Mouse (Mus musculus) lung, postnatal 14 days (tissue): ENCODE measurements around the gene Adamts7.

Source experiments
- DNase-seq: peaks from one replicate; pipeline ENCODE4 v3.0.0; 2021

Adamts7 gene

DNA sequence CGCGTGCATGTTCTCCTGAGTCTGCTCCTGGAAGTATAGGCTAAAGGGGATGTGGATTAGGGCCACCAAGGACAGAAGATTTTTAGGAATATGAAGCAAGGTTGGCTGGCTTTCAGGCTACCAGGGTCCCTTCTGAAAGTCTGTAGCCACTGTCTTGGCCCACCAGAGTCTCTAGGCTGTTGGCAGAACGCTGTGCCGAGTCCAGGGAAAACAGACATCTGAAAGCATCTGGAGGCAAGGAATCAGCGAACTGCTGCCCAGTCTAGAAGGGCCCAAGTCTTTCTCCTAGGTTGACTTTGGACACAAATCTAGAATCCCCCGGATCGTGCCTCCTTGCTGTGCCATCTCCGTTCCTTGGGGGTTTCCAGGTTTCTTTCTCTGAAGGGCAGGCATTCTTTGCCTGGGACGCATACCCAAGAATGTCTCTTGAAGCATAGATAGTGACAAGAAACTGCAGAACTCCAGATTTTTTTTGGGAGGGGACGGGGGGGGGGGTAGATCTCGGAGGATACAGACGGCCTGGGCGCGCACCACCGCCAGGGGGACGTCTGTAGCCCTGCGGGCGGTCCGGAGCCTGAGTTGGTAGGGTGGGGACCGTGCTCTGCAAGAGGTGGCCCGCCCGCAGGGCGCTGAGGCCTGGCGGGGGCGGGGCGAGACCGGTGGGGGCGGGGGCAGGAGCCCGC is 485 bp upstream of the Adamts7 start:
- peak; percentile 72 for DNase-seq

DNA sequence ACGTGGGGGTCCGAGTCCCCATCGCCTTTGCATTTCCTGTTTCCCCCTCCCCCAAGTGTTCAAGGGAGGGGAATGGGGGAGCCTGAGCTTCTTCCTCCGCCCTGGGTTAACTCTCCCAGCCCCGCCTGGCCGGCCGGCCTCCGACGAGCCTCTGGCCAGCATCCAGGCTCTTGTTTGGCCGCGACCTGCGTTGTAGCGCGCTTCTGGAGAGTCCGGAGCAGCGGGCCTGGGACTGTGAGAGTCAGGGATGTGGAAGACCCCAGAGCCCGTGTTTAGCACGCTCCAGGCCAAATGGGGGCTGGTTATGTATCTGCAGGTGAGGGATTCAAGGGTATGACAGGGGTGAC is 853 bp downstream of the Adamts7 start:
- DNase-seq = peak; percentile 53

DNA sequence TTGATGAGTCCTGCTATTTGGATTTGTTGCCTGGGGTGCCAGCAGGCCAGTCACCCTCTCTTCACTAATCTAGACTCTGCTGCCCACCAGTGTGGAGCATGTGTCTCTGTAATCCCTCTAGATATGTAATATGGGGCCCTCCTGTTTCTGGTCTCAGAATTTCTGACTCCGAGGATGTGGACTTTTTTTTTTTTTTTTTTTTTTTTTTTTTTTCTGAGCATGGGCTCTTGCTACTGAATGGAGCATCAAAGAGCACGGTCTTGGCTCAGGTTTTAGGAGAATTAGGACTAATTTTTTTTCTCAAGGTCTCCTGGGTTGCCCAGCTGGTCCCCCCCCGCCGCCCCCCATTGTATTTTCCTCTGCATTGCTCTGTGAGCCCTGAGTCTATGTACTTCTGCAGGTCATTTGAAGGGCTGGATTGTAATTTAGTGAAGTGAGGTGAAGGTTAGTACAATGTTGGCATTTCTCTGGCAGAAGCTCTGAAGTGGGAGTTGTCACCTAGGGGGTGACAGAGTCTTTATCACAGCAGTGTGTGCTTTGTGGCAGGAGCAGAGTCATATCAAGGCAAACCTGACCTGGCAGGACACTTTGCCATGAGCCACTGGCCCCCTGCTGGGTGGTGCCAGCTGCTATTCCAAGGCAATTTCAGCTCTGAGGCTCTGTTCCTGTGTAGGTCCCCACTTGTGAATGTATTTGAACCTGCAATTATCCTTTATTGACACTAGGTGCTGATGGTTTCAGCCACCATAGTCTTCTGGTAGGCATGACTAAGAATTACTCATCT is 2.0 kb downstream of the Adamts7 start:
- DNase-seq = no peak

DNA sequence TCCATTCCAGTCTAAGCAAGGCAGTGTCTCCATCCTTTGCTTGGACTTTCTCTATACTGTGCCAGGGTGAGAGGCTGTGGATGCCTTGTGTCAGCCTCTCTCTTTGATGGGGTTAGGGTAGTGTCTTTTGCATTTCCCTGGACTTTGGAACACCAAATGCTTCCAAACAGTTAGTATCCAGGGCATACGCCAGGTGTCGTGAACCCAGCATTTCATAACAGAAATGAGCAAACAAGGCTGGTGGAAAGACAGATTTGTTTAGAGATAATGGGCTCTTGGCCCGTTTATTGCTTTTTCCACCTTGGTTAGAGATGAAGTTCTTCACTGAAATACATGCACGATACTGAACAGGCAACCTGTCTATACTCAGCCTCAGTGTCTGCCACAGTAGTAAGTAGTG is 2.7 kb downstream of the Adamts7 start:
- no peak for DNase-seq

DNA sequence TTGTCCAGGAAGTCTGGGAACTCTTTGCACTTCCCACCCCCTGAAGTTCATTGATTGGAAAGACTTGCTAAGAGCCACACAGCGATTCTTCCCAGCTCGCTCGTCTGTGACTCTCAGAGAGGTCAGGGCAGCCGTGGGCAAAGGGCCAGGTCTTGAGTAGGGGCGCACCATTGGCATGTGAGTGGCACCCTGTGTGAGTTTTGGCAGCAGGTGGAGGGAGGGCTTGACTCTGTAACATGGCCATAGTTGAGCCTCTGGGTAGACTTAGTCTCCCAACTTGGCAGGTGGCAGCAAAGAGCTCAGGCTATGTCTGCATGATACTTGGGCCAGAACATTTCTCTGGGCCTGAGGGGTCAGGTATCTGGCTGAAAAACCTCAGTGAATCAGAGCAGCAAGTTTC is 3.7 kb downstream of the Adamts7 start:
- no peak for DNase-seq

DNA sequence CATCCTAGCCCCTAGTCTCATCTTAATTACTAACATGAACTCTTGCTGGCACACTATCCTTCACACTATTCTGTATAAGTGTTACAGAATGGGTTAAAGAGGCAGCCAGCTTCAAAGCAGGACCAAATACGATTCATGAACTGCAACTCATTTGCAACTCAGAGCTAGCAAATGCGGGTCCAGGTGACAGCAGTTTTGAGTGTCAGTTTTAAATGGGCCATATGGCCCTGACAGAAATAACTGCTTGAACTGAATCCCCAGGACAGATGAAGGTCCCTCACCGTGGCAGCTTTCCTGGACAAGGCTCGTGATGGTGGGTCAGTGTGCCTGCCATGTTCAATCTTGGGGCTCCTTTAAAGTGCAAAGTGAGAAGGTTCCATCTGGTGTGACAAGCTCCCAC is 7.1 kb downstream of the Adamts7 start:
- DNase-seq = no peak

DNA sequence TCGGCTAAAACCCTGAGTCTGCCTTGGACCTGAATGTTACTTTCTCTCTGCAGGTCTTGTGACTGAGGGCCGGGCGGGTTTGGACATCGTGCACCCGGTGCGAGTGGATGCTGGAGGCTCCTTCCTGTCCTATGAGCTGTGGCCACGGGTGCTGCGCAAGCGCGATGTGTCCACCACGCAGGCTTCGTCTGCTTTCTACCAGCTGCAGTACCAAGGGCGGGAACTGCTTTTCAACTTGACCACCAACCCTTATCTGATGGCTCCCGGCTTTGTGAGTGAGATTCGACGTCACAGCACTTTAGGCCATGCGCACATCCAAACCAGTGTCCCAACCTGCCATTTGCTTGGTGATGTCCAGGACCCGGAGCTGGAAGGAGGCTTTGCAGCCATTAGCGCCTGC is 8.6 kb downstream of the Adamts7 start:
- DNase-seq = no peak

DNA sequence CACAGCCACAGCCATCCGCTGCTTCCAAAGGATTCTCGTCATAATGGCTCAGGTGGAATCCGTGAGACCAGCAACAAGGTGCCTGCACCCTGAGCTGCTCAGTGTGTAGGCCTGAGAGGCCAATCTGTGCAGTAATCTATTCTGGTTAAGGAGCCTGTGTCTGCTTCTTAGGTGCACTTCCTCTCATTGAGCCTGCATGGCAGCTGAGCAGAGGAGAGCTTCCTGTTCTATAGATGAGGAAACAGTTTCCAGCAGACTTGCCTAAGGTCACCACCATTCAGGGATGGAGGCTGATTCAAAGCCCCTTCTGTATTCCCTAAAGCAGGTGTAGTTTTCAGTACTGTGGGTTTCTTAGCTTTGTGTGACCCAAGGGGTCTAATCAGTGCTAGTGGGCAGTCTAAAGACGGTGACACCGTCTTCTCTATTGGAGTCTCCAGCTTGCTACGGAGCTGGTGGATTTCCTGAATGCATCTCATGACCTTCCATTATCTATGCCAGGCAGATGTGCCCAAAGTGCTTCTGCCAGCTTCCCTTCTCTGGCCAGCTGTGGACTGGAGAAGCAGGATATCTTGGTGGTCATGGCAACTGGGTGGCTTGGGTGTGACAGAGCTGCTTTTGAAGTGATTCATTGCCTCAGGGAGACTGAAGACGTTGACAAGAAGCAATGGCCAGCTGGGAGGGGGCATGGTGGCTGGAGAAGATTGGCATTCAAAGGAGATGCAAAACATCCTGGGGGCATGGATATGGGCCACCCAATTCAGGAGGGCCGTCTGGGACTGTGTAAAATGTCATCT is 9.9 kb downstream of the Adamts7 start:
- no peak for DNase-seq

DNA sequence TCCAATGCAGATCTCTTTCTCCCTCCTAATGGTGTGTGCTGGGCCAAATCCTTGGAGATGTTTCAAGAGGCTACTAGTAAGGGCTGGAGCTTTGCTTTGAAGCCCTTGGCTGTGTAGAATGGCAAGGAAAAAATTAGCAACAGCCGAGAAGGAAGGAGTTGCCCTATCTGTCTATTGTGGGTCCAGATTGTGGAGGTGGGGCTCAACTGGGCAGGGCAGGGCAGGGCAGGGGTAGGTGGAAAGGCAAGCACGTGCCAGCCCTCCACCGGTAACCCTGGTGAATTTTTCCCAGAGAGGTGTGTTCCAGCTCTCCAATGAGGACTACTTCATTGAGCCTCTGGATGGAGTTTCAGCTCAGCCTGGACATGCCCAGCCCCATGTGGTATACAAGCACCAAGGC is 10.5 kb downstream of the Adamts7 start:
- DNase-seq = no peak

DNA sequence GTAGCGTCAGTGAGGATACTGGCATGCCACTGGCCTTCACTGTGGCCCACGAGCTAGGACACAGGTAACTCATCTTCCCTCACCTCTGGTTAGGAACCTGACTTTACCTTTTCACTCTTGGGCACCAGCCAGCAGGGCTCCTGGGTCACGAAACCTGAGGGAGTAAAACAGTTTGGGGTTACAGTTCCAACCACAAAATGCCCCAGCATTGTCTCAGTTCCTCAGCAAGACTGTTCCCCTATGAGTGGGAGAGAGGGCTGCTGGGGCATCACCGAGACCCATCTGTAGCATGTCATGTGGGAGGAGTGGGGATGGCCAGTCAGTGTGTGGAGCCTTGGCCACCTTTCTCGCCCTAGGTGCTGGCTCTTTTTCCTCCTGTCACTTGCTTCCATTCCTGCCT is 16.5 kb downstream of the Adamts7 start:
- DNase-seq = no peak

DNA sequence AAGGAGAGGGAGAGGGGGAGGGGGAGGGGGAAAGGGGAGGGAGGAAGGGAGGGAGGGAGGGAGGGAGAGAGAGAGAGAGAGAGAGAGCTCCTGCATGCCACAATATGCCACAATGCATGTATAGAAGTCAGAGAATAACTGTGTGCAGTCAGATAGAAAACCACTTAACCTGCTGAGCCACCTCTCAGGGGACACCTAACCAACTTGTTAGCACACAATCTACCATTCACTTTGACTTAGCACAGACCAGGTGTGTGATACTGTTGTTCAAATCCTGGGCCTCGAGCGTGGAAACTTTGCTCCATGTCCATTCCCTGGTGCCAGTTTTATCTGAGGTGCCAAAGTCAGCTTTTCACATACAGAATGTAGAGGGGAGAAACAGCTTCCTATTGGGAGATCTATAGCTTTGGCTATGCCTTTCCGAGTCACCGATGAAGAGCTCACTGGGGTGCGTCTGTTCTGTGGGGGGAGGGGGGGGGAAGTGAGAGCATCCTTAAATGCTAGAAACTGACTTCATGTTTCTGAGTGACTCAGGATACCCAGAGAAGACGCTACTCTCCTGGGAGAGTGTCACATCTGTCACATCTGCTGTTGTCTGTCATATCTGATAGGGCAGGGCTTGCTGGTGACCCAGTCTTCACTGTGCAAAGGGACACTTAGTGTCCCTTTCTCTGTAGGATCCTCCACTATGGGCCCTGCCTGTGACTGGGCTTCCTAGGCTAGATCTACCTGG is 19.0 kb downstream of the Adamts7 start:
- DNase-seq = no peak

DNA sequence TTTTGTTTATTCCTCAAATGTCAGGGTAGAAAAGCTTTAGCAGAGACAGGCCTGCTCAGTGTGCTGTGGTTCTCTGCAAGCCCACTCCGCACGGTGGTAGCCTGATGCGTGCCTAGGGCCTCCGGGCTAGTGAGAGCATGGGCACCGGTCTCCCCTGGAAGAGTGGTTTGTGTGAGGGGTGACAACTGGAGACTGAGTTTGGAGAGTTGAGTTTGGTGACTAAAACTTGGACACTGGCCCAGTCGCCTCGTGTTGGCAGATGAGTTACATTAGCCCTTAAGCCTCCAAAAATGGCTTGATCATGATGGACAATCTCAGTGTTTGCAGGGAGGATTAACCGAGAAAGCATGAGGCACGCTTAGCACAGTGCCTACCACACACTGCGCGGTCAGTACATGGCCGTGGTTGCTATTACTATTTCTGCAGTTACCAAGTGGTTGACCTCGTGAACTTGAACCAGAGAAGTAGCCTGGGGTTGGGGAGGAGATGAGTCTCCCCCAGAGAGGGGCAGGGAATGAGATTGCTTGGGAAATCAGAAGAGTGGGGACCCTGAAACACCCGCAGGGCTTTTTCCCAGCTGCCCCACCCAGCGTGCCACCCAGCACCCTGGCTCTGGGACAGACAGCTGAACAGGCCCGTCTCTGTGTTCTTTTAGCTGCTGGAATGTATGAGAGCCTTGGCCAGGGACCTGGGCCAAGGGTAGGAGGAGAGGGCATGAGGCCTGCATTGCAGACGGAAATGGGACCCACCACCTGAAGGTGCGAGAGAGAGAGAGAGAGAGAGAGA is 20.0 kb downstream of the Adamts7 start:
- DNase-seq = peak; percentile 65

DNA sequence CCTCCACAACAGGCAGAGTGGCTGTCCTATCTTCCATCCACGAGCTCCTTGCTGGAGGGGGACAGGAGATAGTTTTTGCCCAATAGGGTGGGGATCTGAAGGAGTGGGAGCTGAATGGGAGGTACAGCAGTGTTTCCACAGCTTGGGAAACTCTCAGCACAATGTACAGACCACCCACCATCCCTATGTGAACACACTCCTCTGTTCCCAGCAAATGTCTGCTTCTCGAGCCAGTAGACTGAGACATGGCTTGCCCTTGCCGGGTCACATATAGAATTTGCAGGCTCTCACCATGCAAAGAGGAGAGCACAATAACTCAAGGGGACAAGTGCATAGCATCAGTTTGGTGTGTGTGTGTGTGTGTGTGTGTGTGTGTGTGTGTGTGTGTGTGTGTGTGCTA is 20.7 kb downstream of the Adamts7 start:
- DNase-seq = no peak

DNA sequence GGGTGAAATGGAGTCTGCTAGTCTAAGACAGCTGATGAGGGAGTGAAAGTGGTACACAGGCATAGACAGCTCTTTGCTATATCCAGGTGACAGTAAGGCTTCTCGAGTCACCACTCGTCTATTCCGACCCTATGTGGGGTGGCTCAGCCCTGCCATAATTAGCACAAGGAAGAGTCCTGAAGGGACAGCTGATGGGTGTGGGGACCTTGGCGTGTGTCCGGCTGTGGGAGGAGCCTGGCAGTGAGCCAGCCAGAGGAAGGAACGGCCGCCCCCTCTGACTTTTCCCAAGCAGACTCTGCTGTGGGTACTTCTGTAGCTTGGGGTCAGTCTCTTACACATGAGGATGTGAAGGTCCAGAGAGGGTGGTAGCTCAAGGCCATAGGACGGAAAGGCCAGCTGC is 21.2 kb downstream of the Adamts7 start:
- peak; percentile 62 for DNase-seq

DNA sequence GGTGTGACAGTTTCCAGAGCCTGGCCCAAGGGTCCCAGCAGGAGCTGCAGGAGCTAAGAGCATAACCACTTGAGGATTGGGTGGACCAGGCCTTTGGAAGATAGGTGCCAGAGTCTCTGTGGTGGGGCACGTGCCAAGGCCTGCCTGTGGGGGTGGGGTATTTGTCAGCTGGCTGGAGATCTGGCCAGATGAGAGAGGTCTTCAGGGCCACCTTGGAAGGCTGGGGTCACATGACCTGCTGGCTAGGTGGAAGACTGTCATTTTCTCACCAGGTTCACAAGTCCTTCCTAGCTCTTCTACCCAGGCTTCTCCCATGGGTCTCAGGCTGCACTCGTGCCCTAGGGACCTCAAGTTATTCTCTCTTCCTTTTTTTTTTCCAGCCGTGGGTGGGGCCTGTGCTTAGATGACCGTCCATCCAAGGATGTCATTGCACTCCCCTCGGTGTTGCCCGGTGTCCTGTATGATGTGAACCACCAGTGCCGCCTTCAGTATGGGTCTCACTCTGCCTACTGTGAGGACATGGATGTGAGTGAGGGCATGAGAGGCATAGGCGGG is 22.6 kb downstream of the Adamts7 start:
- no peak for DNase-seq

DNA sequence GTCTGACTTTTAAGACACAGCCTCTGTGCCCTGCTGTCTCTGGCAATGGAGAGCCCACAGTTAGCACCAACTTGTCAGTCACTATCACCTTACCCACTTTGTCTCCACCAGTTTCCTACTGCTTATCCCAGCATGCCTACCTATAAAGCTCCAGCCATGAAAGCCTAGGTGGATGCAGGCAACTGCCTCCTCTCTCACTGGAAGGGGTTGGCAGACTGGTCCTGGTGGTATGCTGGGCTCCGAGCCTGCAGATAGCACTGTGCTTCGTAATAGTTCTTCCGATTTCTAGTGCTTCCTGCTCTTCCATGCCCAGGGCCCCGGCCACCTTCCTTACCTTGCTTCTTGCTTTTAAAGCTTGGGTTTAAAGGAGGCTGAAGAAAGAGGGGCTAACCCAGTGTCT is 26.0 kb downstream of the Adamts7 start:
- no peak for DNase-seq

DNA sequence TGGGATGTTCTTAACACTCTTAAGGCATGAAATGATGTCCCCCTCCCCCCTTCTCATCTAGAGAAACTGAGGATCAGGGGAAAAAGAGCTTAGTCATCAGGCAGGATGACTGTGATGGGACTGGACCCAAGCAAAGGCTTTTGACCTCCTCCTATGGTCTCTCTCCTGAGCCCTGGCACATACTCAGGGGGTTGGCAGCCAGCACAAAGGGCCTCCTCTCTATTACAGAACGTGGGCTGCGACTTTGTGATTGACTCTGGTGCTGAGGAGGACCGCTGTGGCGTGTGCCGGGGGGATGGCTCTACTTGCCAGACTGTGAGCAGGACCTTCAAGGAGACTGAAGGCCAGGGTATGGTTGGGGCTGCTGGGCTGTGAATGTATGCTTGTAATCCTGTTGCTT is 26.5 kb downstream of the Adamts7 start:
- DNase-seq = no peak

DNA sequence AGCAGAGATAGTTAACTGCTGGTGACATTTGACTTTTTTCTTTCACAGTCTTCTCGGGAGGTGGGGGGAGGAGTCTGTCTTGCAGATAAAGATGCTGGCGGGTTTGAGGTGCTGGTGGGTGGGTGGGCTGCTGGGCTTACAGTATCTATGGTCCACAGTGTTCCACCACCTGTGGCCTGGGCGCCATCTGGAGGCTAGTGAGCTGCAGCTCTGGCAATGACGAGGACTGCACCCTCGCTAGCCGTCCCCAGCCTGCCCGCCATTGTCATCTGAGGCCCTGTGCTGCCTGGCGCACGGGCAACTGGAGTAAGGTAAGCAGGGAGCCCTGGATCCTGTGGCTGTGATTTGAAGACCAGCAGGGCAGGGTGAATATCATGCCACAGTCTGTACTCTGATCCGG is 32.1 kb downstream of the Adamts7 start:
- no peak for DNase-seq

DNA sequence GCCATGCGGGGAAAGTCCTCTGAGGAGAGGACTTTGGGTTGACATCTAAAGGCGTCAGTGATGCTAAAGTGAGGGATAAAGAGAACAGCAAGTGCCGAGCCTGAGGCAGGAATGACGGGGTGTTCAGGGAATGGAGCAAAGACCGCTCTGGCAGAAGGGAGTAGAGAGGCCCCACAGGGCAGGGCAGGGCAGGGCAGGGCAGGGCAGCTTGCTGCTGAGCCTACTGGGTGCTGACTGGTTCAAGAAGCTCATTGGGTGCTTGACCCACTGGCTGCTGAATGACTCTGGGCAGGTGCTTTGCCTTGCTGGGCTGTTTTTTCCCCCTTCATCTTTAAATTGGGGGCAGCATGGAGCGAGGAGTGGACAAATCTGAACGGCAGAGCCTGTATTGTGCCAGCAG is 33.4 kb downstream of the Adamts7 start:
- no peak for DNase-seq

DNA sequence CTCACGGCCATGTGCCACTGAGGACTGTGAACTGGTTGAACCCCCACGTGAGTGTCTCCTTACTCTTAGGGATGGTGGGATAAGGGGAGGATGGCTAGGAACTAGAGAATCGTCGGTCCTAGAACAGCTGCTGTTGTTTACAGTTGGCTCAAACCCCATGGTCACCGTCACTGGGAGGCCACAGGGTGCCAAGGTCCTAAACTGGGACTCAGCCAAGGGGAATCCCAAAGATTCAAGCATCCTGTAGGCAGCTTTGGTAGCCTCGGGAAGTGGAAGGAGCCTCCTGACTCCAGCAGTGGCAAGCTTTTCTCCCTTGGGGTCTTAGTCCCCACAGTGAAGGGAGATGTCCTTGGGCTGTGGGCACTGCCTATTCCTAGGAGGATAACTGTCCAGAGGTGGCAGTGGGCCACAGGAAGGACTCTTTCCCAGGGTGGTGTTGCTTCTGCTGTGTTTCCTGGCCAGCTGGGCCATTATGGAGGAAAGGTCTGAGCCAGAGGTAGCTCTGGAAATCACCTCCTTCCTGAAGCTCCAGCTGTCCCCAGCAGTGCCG is 34.3 kb downstream of the Adamts7 start:
- DNase-seq = no peak

DNA sequence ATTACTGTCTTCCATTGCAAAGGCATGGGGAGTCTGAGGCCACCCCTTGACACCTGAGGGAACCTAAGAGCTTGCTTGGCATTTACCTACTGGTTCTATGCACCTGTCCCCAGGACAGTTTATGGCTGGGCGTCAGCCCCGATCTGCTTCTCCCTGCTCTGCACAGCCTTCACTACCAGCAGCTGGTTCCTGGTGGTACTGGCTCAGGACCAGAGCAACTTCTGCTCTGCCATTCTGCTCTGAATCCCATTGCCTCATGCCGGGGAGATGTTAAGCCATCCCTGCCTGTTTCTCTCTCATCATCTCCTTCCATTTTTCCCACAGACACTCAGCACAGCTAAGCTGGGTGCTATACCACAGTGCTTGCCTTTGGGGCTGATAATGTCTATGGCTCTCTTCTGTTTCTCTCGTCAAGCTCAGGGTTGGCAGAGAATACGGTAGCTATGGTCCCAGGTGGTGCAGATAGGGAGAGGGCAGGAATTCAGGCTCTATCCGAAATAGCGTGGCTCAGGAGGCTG is 35.1 kb downstream of the Adamts7 start:
- no peak for DNase-seq
